Mouse (Mus musculus) bone marrow macrophage, adult 2 months (primary cell): Measurements from ENCODE around the gene Rasgrf1.

Experiments
- CTCF ChIP-seq: IDR thresholded peaks from 2 replicates; pipeline ENCODE4 v1.5.1; 2012; ENCODE audit warnings: low read depth, mild to moderate bottlenecking, low read length, moderate library complexity
- POLR2A ChIP-seq: IDR thresholded peaks from 2 replicates; pipeline ENCODE4 v1.6.1; 2012; ENCODE audit warnings: mild to moderate bottlenecking, low read depth, low read length, borderline replicate concordance

DNA sequence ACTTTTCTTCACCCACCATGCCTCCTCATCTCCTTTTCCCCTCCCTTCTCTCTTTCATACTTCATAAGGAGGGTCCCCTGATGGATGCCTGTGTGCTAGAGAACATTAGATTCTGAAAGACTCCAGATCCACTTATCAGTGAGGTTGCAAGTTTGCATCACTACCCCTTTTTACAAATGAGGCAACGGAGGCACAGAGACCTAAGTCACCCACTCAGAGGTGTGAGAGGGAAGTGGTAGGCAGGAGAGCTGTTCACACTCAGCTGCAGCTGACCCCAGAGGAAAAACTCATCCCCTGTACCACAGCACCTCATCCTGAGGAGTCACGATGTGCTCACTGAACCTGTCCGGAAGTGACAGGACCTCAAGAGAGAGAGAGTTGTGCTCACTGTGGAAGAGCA lies 96.7 kb downstream of the Rasgrf1 start:
- no peak for TF ChIP-seq CTCF
- no peak for TF ChIP-seq POLR2A
